Mouse (Mus musculus): ENCODE data around the gene Ckb. TPM values are rescaled to one million over a fixed set of nuclear protein-coding genes. Genes with fewer than 3 reads are reported as not detected.

Gene Ckb
- polyA plus RNA-seq, 1 experiment from 2014 or later = 555 TPM

GRCm38 (mm10) chr12:111696239-111696638 is 24.1 kb upstream of the Ckb start:
- H3K9me3 ChIP-seq (ENCODE audit: control insufficient read depth, low read depth, low read length) = no peaks in the 10 kb centered on the region
- H3K4me1 ChIP-seq (ENCODE audit: control insufficient read depth, insufficient read depth, low read length) = peaks cover 23% of the 10 kb centered on the region
- H3K36me3 ChIP-seq (ENCODE audit: control insufficient read depth, insufficient read depth, low read length) = no peaks in the 10 kb centered on the region
- ATAC-seq (ENCODE audit: insufficient number of reproducible peaks, insufficient read depth, low FRiP score, low read depth) = no peak
- 29% methylated on average over 6 of the region's 6 CpGs for WGBS
- no peak overlapping the region for H3K4me2 ChIP-seq (replicated peaks; ENCODE audit: low read depth, low read length)
- H3K4me3 ChIP-seq (ENCODE audit: low read depth, low read length) = no peak overlapping the region
- no peaks in the 10 kb centered on the region for H3K27me3 ChIP-seq (ENCODE audit: control insufficient read depth, insufficient read depth, low read length)
- no peak overlapping the region for H3K9ac ChIP-seq (replicated peaks; ENCODE audit: low read depth, low read length)
- H3K27ac ChIP-seq (ENCODE audit: low read length) = no peak overlapping the region

GRCm38 (mm10) chr12:111694880-111695804 is 23.0 kb upstream of the Ckb start:
- peak overlapping the region; percentile 48; the same call in 1 of the 2 replicates for H3K27ac ChIP-seq (ENCODE audit: low read length)
- WGBS = 64% methylated on average over 13 of the region's 13 CpGs
- no peak overlapping the region for H3K4me3 ChIP-seq (ENCODE audit: low read depth, low read length)
- no peaks in the 10 kb centered on the region for H3K27me3 ChIP-seq (ENCODE audit: control insufficient read depth, insufficient read depth, low read length)
- no peaks in the 10 kb centered on the region for H3K9me3 ChIP-seq (ENCODE audit: control insufficient read depth, low read depth, low read length)
- H3K4me2 ChIP-seq (replicated peaks; ENCODE audit: low read depth, low read length) = no peak overlapping the region
- ATAC-seq (ENCODE audit: insufficient number of reproducible peaks, insufficient read depth, low FRiP score, low read depth) = no peak
- H3K4me1 ChIP-seq (ENCODE audit: control insufficient read depth, insufficient read depth, low read length) = peaks cover 23% of the 10 kb centered on the region
- H3K36me3 ChIP-seq (ENCODE audit: control insufficient read depth, insufficient read depth, low read length) = no peaks in the 10 kb centered on the region
- peak overlapping the region; percentile 10; the same call in 1 of the 2 replicates for H3K9ac ChIP-seq (replicated peaks; ENCODE audit: low read depth, low read length)

- Histone ChIP-seq H3K9me3 (ENCODE audit: control insufficient read depth, low read depth, low read length) (no peaks in the 10 kb centered on the region), H3K27me3 (ENCODE audit: control insufficient read depth, insufficient read depth, low read length) (no peaks in the 10 kb centered on the region), H3K27ac (ENCODE audit: low read length) (peak overlapping the region; percentile 61; the same call in 1 of the 2 replicates), H3K4me1 (ENCODE audit: control insufficient read depth, insufficient read depth, low read length) (peaks cover 23% of the 10 kb centered on the region), H3K4me2 (replicated peaks; ENCODE audit: low read depth, low read length) (peak overlapping the region; percentile 4; the same call in 1 of the 2 replicates), H3K9ac (replicated peaks; ENCODE audit: low read depth, low read length) (no peak overlapping the region), H3K4me3 (ENCODE audit: low read depth, low read length) (no peak overlapping the region), H3K36me3 (ENCODE audit: control insufficient read depth, insufficient read depth, low read length) (no peaks in the 10 kb centered on the region)
- ATAC-seq (ENCODE audit: insufficient number of reproducible peaks, insufficient read depth, low FRiP score, low read depth) = no peak
- 20% methylated on average over 12 of the region's 12 CpGs for WGBS
Observed at GRCm38 (mm10) chr12:111694271-111694781, 22.2 kb upstream of the Ckb start.

GRCm38 (mm10) chr12:111693341-111694270 is 21.5 kb upstream of the Ckb start:
- Histone ChIP-seq H3K4me2 (replicated peaks; ENCODE audit: low read depth, low read length) (peak overlapping the region; percentile 4; the same call in 1 of the 2 replicates), H3K27ac (ENCODE audit: low read length) (peak overlapping the region; percentile 61; the same call in 1 of the 2 replicates), H3K4me3 (ENCODE audit: low read depth, low read length) (no peak overlapping the region), H3K27me3 (ENCODE audit: control insufficient read depth, insufficient read depth, low read length) (no peaks in the 10 kb centered on the region), H3K9me3 (ENCODE audit: control insufficient read depth, low read depth, low read length) (no peaks in the 10 kb centered on the region), H3K9ac (replicated peaks; ENCODE audit: low read depth, low read length) (no peak overlapping the region), H3K36me3 (ENCODE audit: control insufficient read depth, insufficient read depth, low read length) (no peaks in the 10 kb centered on the region), H3K4me1 (ENCODE audit: control insufficient read depth, insufficient read depth, low read length) (peaks cover 23% of the 10 kb centered on the region)
- WGBS = 41% methylated on average over 18 of the region's 18 CpGs
- peak; percentile 44 for ATAC-seq (ENCODE audit: insufficient number of reproducible peaks, insufficient read depth, low FRiP score, low read depth)

GRCm38 (mm10) chr12:111692899-111693298 is 20.8 kb upstream of the Ckb start:
- no peak for ATAC-seq (ENCODE audit: insufficient number of reproducible peaks, insufficient read depth, low FRiP score, low read depth)
- H3K27ac ChIP-seq (ENCODE audit: low read length) = peak overlapping the region; percentile 61; the same call in 1 of the 2 replicates
- no peaks in the 10 kb centered on the region for H3K36me3 ChIP-seq (ENCODE audit: control insufficient read depth, insufficient read depth, low read length)
- 85% methylated on average over 5 of the region's 5 CpGs for WGBS
- no peak overlapping the region; the same call in 1 of the 2 replicates for H3K9ac ChIP-seq (replicated peaks; ENCODE audit: low read depth, low read length)
- H3K4me2 ChIP-seq (replicated peaks; ENCODE audit: low read depth, low read length) = no peak overlapping the region
- H3K27me3 ChIP-seq (ENCODE audit: control insufficient read depth, insufficient read depth, low read length) = no peaks in the 10 kb centered on the region
- no peak overlapping the region for H3K4me3 ChIP-seq (ENCODE audit: low read depth, low read length)
- peaks cover 23% of the 10 kb centered on the region for H3K4me1 ChIP-seq (ENCODE audit: control insufficient read depth, insufficient read depth, low read length)
- H3K9me3 ChIP-seq (ENCODE audit: control insufficient read depth, low read depth, low read length) = no peaks in the 10 kb centered on the region

GRCm38 (mm10) chr12:111691346-111691872 is 19.3 kb upstream of the Ckb start:
- 19% methylated on average over 5 of the region's 5 CpGs for WGBS
- Histone ChIP-seq H3K27ac (ENCODE audit: low read length) (no peak overlapping the region), H3K27me3 (ENCODE audit: control insufficient read depth, insufficient read depth, low read length) (no peaks in the 10 kb centered on the region), H3K9ac (replicated peaks; ENCODE audit: low read depth, low read length) (no peak overlapping the region), H3K9me3 (ENCODE audit: control insufficient read depth, low read depth, low read length) (no peaks in the 10 kb centered on the region), H3K36me3 (ENCODE audit: control insufficient read depth, insufficient read depth, low read length) (no peaks in the 10 kb centered on the region), H3K4me2 (replicated peaks; ENCODE audit: low read depth, low read length) (no peak overlapping the region), H3K4me1 (ENCODE audit: control insufficient read depth, insufficient read depth, low read length) (peaks cover 30% of the 10 kb centered on the region), H3K4me3 (ENCODE audit: low read depth, low read length) (no peak overlapping the region)
- no peak for ATAC-seq (ENCODE audit: insufficient number of reproducible peaks, insufficient read depth, low FRiP score, low read depth)

GRCm38 (mm10) chr12:111689426-111689825 is 17.3 kb upstream of the Ckb start:
- no peak overlapping the region for H3K27ac ChIP-seq (ENCODE audit: low read length)
- H3K4me2 ChIP-seq (replicated peaks; ENCODE audit: low read depth, low read length) = no peak overlapping the region
- no peaks in the 10 kb centered on the region for H3K27me3 ChIP-seq (ENCODE audit: control insufficient read depth, insufficient read depth, low read length)
- no peaks in the 10 kb centered on the region for H3K9me3 ChIP-seq (ENCODE audit: control insufficient read depth, low read depth, low read length)
- H3K4me3 ChIP-seq (ENCODE audit: low read depth, low read length) = no peak overlapping the region
- ATAC-seq (ENCODE audit: insufficient number of reproducible peaks, insufficient read depth, low FRiP score, low read depth) = no peak
- H3K4me1 ChIP-seq (ENCODE audit: control insufficient read depth, insufficient read depth, low read length) = peaks cover 21% of the 10 kb centered on the region
- no peaks in the 10 kb centered on the region; the same call in 1 of the 2 replicates for H3K36me3 ChIP-seq (ENCODE audit: control insufficient read depth, insufficient read depth, low read length)
- H3K9ac ChIP-seq (replicated peaks; ENCODE audit: low read depth, low read length) = no peak overlapping the region
- 79% methylated on average over 11 of the region's 11 CpGs for whole genome bisulfite sequencing

- no peak overlapping the region for H3K27ac ChIP-seq (ENCODE audit: low read length)
- H3K4me3 ChIP-seq (ENCODE audit: low read depth, low read length) = no peak overlapping the region
- H3K36me3 ChIP-seq (ENCODE audit: control insufficient read depth, insufficient read depth, low read length) = peaks cover 5% of the 10 kb centered on the region
- no peak overlapping the region for H3K9ac ChIP-seq (replicated peaks; ENCODE audit: low read depth, low read length)
- 16% methylated on average over 2 of the region's 2 CpGs for WGBS
- H3K4me1 ChIP-seq (ENCODE audit: control insufficient read depth, insufficient read depth, low read length) = peaks cover 9% of the 10 kb centered on the region; the same call in 1 of the 2 replicates
- no peak overlapping the region for H3K4me2 ChIP-seq (replicated peaks; ENCODE audit: low read depth, low read length)
- no peaks in the 10 kb centered on the region for H3K9me3 ChIP-seq (ENCODE audit: control insufficient read depth, low read depth, low read length)
- no peak for ATAC-seq (ENCODE audit: insufficient number of reproducible peaks, insufficient read depth, low FRiP score, low read depth)
- no peaks in the 10 kb centered on the region for H3K27me3 ChIP-seq (ENCODE audit: control insufficient read depth, insufficient read depth, low read length)
Observed at GRCm38 (mm10) chr12:111688069-111688428, 15.9 kb upstream of the Ckb start.

Measured in stomach, embryonic 14.5 days (tissue).